Mouse (Mus musculus) macrophage (primary cell): Measurements from ENCODE around the gene Med24. TPM values are rescaled to one million over a fixed set of nuclear protein-coding genes. Genes with fewer than 3 reads are reported as not detected.

Experiments
- H3K27ac ChIP-seq: fragments of 350-480 bp; formaldehyde crosslinking; 2 replicates; pipeline ENCODE4 v1.9.0; 2021
- H3K36me3 ChIP-seq: fragments of 350-480 bp; formaldehyde crosslinking; 2 replicates; pipeline ENCODE4 v1.9.0; 2021; ENCODE audit errors: inconsistent target
- H3K4me3 ChIP-seq: fragments of 350-480 bp; formaldehyde crosslinking; 2 replicates; pipeline ENCODE4 v1.9.0; 2021; ENCODE audit errors: inconsistent target
- H3K79me2 ChIP-seq: fragments of 350-480 bp; formaldehyde crosslinking; 2 replicates; pipeline ENCODE4 v1.9.0; 2021; ENCODE audit errors: inconsistent target
- WGBS: methylation state at CpG from one replicate; pipeline ENCODE4 v1.1.7; 2026; ENCODE audit warnings: inconsistent platforms; ENCODE audit not compliant: missing documents; 5-methylcytosine and 5-hydroxymethylcytosine counted together
- polyA plus RNA-seq: library from polyadenylated mRNA; stranded (reverse); fragments of 250-400 nt; gene quantifications from 3 replicates; pipeline ENCODE4 v1.2.4, GENCODE M21; 2018; ENCODE audit warnings: inconsistent platforms

Gene Med24
- polyA plus RNA-seq, 1 experiment from 2014 or later: 19.2 TPM

DNA sequence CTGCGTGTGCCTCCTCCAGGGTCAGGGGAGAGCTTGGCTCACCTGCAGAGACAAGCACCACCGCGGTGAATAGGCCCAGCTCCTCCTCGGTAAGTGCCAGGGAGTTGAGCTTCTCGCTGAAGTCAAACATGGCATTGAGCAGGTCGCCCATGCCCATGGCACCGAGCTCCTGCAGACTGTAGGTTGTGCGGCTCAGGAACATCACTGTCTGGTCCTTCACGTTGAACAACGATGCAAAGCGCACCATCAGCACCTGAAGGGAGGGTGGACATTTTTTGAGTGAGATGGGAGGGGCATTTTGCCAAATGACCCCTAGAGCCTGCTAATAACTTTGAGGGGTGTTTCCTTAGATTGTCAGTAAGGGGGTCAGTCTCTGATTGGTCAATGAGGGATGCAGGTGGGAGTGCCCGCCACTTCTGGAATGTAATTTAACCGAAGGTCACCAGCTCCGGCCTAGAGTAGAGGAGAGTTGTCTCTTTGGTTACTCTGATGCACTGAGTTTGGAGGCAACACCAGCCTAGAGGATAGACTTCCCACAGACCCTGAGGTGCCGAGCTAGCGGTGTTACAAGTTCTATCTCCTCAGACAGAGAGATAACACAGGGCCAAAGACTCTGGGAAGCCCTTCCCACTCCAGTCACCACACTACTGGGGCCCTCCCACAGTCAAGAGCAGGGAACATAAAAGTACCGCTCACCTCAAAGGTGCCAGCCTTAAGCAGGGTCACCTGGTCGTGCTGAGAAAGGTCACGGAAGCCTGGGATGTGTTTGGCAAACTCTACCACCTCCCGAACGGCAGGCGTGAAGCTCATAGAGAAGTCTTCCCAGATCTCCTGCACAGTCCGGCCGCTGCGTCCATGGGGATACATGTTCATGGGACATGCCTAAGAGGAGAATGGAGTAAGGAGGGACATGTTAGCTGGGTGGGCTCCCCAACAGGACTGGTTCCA lies 40.0 kb upstream of the Med24 start:
- Histone ChIP-seq H3K36me3 (peaks cover 22% of the 10 kb centered on the region), H3K79me2 (no peaks in the 10 kb centered on the region), H3K4me3 (no peak overlapping the region), H3K27ac (no peak overlapping the region)
- WGBS: 96% methylated on average over 25 of the region's 25 CpGs

DNA sequence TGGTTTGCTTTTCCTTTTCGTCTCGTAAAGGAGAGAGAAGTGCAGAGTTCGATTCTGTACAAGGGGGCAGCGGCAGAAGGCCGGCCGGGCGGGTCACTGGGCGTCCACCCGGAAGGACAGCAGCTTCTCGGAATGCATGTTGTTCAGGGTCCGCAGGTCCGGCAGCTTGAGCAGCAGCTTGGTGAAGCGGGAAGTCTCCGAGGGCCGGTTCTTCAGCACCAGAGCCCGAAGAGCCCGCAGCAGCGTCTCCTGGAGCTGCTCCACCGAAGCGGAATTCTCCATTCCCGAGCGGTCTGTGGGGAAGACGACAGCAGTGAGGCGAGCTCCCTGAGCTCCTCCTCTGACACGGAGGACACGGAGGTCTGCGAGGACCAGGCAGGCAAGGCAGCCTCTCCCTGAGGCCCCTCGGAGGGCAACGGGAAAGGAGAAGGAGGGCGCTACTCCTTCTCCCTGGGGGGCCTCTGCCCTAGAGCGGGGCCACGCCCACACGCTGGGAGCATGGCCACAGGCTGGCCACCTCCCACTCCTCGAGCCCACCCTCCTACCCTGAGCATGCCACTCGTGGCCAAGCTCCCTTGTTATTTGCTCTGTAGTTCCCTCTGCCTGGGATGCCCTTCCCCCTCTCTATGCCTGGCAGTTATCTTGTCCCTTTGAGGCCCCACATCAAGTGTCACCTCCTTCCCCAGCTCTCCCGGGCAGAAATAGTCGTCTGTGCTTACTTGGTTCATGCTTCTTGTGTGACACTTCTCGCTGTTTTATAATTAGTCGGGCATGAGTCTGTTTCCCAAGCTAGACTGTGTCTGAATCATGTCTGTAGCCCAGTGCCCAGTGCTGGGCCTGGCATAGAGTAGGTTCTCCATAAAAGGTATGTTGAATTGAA lies 39.1 kb upstream of the Med24 start:
- Histone ChIP-seq H3K27ac (no peak overlapping the region), H3K36me3 (peaks cover 26% of the 10 kb centered on the region), H3K4me3 (no peak overlapping the region), H3K79me2 (no peaks in the 10 kb centered on the region)
- 88% methylated on average over 33 of the region's 39 CpGs for whole genome bisulfite sequencing

DNA sequence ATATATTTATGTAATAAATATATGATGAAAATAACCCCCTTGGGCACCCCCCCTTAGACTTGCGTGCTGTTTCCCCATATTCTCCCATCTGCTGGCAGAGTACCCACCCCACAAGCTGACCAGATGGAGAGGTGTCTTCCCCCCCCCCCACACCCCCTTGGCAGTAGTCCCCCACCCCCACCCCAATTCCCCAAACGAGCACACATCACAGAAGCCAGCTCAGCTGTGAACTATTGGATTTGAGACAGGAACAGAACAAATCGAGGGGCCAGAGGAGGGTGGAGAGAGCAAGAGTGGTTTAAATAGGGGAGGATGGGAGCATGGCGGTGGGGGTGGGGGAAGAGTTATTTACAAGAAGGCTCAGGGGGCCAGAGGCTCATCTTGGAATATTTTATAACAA lies 38.5 kb upstream of the Med24 start:
- Histone ChIP-seq H3K79me2 (no peaks in the 10 kb centered on the region), H3K4me3 (no peak overlapping the region), H3K27ac (no peak overlapping the region), H3K36me3 (peaks cover 26% of the 10 kb centered on the region)
- 78% methylated on average over 3 of the region's 4 CpGs for WGBS

DNA sequence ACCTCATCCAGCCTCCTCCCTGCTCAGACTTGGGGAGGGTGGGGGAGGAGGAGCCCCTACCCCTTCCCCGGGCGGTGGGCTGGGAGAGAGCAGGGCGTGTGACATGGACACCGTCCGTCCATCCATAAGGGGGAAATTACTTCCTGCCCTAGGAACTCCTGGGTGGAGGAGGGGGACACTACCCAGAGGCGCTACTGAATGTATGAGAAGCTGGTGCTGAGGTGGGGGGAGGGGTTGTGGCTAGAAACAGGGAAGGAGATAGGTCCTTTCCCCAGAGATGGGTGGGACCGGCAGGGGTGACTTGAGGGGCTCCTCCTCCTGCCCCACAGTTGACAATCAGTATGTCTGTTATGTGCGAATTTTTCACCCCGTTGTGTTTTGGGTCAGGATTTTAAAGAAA lies 38.0 kb upstream of the Med24 start:
- H3K79me2 ChIP-seq: no peaks in the 10 kb centered on the region
- no peak overlapping the region for H3K4me3 ChIP-seq
- H3K27ac ChIP-seq: no peak overlapping the region
- WGBS: 76% methylated on average over 9 of the region's 9 CpGs
- H3K36me3 ChIP-seq: peaks cover 26% of the 10 kb centered on the region

DNA sequence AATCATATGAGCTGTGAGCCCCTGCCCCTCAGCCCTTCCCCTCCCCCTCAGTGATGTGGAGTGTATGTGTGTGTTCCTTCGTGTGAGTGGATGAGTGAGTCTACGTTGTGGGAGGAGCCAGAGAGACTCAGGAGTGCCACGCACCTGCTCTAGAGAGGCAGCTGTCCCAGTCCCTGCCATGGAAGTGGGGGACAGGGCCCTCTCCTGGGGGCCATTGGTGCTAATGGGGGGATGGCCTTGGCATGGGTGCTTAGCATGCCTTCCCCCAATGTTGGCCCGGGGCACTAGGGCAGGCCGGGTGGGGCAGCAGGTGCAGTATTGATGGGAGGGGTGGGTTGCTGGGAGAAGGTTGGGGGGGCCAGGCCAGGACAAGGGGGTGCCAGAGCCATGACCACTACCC lies 37.6 kb upstream of the Med24 start:
- peaks cover 26% of the 10 kb centered on the region for H3K36me3 ChIP-seq
- no peak overlapping the region for H3K4me3 ChIP-seq
- H3K27ac ChIP-seq: no peak overlapping the region
- 83% methylated on average over 5 of the region's 5 CpGs for WGBS
- H3K79me2 ChIP-seq: no peaks in the 10 kb centered on the region

DNA sequence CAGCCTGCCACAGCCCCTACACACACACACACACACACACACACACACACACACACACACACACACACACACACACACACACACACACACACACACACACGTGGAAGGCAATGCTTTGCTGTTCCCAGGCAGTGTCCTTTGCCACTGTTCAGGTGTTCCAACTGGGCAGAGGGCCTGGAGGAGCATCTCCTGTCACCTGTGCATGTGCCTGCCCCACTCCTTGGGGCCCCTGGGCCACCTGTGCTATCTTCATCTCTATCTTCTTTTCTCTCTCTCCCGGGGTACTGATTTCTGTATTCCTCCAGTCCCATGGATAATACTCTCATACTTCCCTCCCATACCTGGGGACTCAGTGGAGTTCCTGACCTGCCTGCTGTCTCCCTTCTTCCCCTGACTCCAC lies 37.1 kb upstream of the Med24 start:
- WGBS: 58% methylated on average over 2 of the region's 2 CpGs
- H3K79me2 ChIP-seq: no peaks in the 10 kb centered on the region
- H3K4me3 ChIP-seq: no peak overlapping the region
- H3K36me3 ChIP-seq: peaks cover 23% of the 10 kb centered on the region
- no peak overlapping the region for H3K27ac ChIP-seq

DNA sequence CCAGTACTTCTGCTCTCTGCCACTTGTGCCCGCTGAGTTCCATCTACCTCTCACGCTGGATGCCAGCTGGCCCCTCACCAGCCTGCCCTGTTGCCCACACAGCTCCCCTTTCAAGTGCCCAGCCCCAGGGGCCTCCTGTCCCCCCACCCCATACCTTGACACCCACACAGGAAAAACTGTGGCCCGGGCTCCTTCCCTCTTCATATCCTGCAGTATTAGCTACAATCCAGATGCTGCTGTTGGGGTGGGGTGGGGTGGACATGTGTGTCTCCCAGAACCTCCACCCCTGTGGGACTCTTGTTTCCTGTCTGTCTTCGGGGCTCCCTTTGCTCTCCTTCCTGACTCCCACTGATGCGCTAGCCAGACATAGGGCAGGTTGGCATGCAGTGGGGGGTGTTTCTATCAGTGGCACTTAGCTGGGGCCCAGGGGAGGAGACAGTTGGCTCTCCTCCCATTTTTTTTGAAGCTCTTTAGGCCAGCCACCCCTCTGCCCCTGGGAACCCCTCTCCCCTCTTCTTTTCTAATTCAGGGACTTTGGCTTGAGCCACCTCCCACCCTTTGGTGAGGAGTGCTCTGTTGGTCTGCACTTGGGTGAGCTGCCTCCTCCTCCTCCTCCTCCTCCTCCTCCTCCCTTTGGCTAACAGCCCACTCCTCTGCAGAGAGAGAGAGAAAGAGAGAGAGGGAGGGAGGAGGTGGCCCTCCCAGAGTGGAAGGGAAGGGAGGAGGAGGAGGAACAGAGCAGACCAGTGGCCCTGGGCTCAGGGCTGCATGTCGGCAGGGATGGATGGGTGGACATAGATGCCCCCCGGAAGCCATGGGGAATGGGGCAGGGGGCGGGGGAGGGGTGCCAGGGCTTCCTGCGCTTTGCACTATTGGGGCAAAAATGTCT lies 36.4 kb upstream of the Med24 start:
- H3K36me3 ChIP-seq: peaks cover 20% of the 10 kb centered on the region
- no peak overlapping the region for H3K27ac ChIP-seq
- no peaks in the 10 kb centered on the region for H3K79me2 ChIP-seq
- H3K4me3 ChIP-seq: no peak overlapping the region
- 64% methylated on average over 7 of the region's 9 CpGs for WGBS

DNA sequence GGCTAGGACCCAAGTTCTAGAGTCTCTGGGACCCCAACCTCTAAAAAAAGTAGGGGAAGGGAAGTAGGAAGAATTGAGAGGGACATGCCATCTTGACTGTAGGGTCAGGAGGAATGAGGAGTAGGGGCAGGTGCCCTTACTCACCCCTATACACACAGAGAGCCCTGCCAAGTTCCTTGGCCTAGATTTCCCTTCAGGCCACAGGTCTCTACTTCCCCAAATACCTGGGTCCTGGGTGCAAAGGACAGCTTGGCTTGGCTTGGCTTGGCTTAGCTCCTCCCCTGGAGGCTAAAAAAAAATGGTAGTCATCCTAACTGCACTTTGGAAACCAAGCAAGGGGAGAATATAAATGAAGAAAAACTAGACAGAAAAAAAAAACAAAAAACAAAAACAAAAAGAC lies 35.5 kb upstream of the Med24 start:
- H3K27ac ChIP-seq: no peak overlapping the region
- peaks cover 10% of the 10 kb centered on the region for H3K36me3 ChIP-seq

DNA sequence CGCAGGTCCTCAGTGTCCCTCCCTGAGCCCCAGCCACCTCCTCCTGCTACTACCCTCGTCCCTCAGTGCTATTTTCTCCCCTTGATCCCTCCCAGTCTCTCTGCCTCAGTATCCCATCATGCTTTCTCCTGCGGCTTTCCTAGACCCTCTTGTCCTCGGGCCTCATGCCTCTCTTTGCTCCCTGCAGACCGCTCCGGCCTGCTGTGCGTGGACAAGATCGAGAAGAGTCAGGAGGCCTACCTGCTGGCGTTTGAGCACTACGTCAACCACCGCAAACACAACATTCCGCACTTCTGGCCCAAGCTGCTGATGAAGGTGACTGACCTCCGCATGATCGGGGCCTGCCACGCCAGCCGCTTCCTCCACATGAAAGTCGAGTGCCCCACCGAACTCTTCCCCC lies 34.9 kb upstream of the Med24 start:
- H3K36me3 ChIP-seq: peaks cover 8% of the 10 kb centered on the region
- H3K4me3 ChIP-seq: no peak overlapping the region

More for the DNA sequence above, 35.5 kb upstream of the Med24 start:
- Histone ChIP-seq H3K79me2 (no peaks in the 10 kb centered on the region), H3K4me3 (no peak overlapping the region)

DNA sequence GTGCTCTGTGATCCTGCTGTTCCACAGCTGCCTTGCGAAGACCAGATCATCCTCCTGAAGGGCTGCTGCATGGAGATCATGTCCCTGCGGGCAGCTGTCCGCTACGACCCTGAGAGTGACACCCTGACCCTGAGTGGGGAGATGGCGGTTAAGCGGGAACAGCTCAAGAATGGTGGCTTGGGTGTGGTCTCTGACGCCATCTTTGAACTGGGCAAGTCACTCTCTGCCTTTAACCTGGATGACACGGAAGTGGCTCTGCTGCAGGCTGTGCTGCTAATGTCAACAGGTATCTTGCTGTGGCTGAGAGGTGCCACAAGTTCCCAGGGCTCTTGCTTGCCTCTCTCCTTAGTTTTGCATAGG lies 34.2 kb upstream of the Med24 start:
- 98% methylated on average over 7 of the region's 8 CpGs for WGBS
- Histone ChIP-seq H3K27ac (no peak overlapping the region), H3K4me3 (no peak overlapping the region), H3K79me2 (no peaks in the 10 kb centered on the region), H3K36me3 (peaks cover 4% of the 10 kb centered on the region; the same call in 1 of the 2 replicates)

More for the DNA sequence above, 34.9 kb upstream of the Med24 start:
- WGBS: 89% methylated on average over 18 of the region's 18 CpGs
- H3K79me2 ChIP-seq: no peaks in the 10 kb centered on the region
- H3K27ac ChIP-seq: no peak overlapping the region

DNA sequence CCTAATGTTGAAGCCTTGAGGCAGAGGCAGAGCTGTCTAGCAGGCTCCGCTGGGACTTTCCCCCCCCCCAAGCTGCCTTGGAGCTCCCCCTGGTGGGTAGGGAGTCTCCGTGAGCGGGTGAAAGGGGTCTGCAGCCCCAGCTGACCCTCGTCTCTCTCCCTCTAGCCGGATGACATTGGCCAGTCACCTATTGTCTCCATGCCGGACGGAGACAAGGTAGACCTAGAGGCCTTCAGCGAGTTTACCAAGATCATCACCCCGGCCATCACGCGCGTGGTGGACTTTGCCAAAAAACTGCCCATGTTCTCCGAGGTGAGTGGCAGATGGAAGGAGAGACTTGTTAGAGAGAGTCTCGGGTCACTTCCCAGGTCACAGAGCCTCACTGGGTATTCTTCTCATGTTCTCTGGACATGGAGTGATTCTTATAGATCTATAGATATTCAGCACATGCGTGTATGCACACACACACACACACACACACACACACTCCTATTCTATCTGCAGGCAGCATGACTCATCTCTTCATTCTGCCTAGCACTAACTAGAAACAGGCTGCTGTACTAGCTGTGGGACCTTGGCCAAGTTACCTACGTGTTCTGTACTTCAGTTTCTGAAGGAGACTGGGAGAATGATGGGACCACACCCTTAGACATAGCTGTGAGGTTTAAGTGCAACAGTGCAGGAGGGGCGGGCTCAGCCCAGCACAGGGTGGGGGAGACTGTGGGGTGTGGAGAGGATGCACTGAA lies 33.7 kb upstream of the Med24 start:
- Histone ChIP-seq H3K36me3 (peaks cover 4% of the 10 kb centered on the region; the same call in 1 of the 2 replicates), H3K27ac (no peak overlapping the region), H3K4me3 (no peak overlapping the region), H3K79me2 (no peaks in the 10 kb centered on the region)
- 87% methylated on average over 17 of the region's 17 CpGs for WGBS

DNA sequence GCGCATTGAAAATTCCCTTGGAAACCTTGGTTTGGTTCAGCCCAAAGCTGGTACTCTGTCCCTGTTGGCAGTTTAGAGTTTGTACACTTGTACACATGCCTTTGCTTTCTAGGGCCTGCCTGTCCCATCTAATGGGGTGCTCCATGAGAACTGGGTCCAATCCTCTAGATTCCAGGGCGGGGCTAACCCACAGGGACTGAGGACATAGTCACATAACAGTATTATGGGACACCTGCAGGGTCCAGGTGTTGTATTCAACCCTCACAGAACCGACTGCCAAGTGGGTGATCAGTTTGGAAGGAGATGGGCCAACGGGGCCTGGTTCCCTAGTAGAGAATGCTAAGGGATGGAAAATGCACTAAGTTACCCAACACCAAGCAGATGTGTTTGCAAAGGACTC lies 32.7 kb upstream of the Med24 start:
- Histone ChIP-seq H3K27ac (no peak overlapping the region), H3K4me3 (no peak overlapping the region), H3K79me2 (no peaks in the 10 kb centered on the region), H3K36me3 (peaks cover 4% of the 10 kb centered on the region; the same call in 1 of the 2 replicates)
- WGBS: 96% methylated on average over 4 of the region's 4 CpGs

DNA sequence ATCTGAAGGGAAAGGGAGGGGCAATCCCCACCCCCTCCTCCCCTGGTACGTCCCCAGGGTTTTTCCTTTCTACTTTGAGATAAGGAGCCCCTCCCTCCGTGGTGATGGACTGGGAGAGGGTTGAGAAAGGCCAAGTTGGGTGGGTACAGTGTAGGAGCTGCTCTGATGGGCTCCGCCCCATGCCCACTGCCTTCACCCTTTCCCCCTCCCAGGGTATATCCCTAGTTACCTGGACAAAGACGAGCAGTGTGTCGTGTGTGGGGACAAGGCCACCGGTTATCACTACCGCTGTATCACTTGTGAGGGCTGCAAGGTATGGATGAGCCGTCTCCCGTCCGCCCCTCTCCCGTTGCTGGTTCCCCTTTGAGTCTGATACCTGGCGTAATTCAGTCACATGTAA lies 27.5 kb upstream of the Med24 start:
- Histone ChIP-seq H3K79me2 (no peaks in the 10 kb centered on the region), H3K27ac (no peak overlapping the region), H3K4me3 (no peak overlapping the region), H3K36me3 (no peaks in the 10 kb centered on the region)
- 98% methylated on average over 10 of the region's 12 CpGs for WGBS
